ENCODE assay signal across 8 mouse cellular contexts in genomic region chr11:62575297-62575658, GRCm38 (mm10). TPM values are rescaled to one million over a fixed set of nuclear protein-coding genes. Genes with fewer than 3 reads are reported as not detected.
DNase-seq lines count a peak whose midpoint lies in the region; ATAC-seq and TF ChIP-seq lines count a peak whose summit lies in the region.

No protein-coding gene starts in this region.

- H3K4me2 ChIP-seq in heart, embryonic 12.5 days: peak overlapping the region; percentile 97
- H3K4me2 ChIP-seq in kidney, postnatal 0 days (ENCODE audit: low read length): peak overlapping the region; percentile 85
- peak overlapping the region; percentile 100 for H3K4me2 ChIP-seq in liver, embryonic 11.5 days

- DNase-seq in brain, adult 2 months (ENCODE audit: low read depth, low spot score): peak; percentile 92
- peak; percentile 89 for DNase-seq in kidney, postnatal 0 days (ENCODE audit: low spot score)
- DNase-seq in liver, embryonic 11.5 days (ENCODE audit: low spot score): peak; percentile 81
- peak; percentile 90 for DNase-seq in naive thymus-derived CD4-positive, alpha-beta T cell, adult 2 months (ENCODE audit: low read depth)
- DNase-seq in splenic B cell, adult 2 months (ENCODE audit: low read depth, low spot score): peak; percentile 87

- peak; percentile 70 for TF ChIP-seq CTCF in C2C12 (IDR thresholded peaks at IDR 0.05; ENCODE audit: control insufficient read depth, insufficient read depth, insufficient read length)
- TF ChIP-seq CTCF in kidney, postnatal 0 days (IDR thresholded peaks at IDR 0.05; ENCODE audit: low read depth): peak; percentile 95

- H3K79me3 ChIP-seq in C2C12 (ENCODE audit: low read depth): no peaks in the 10 kb centered on the region

- peak overlapping the region; percentile 63 for H3K9ac ChIP-seq in heart, embryonic 12.5 days
- H3K9ac ChIP-seq in kidney, postnatal 0 days (ENCODE audit: low read depth, low read length): peak overlapping the region; percentile 23; the same call in 1 of the 2 replicates
- peak overlapping the region; percentile 61 for H3K9ac ChIP-seq in liver, embryonic 11.5 days (ENCODE audit: low read depth, low read length)

- no peaks in the 10 kb centered on the region for H3K79me2 ChIP-seq in C2C12 (ENCODE audit: control insufficient read depth, insufficient read depth)

- peak overlapping the region; percentile 13 for H3ac ChIP-seq in C2C12 (ENCODE audit: control insufficient read depth, insufficient read length, low read depth)

- peaks cover 17% of the 10 kb centered on the region for H3K4me1 ChIP-seq in heart, embryonic 12.5 days (replicated peaks)
- no peaks in the 10 kb centered on the region for H3K4me1 ChIP-seq in kidney, postnatal 0 days (replicated peaks; ENCODE audit: insufficient read depth, low read length)
- H3K4me1 ChIP-seq in liver, embryonic 11.5 days (replicated peaks; ENCODE audit: control insufficient read depth, insufficient read depth, low read length): peaks cover 18% of the 10 kb centered on the region

- no peak overlapping the region for H3K27ac ChIP-seq in heart, embryonic 12.5 days (ENCODE audit: poor library complexity, severe bottlenecking)
- H3K27ac ChIP-seq in kidney, postnatal 0 days: no peak overlapping the region
- peak overlapping the region; percentile 75 for H3K27ac ChIP-seq in liver, embryonic 11.5 days (ENCODE audit: low read depth, low read length)

- ATAC-seq in erythroblast, adult 5-6 weeks (replicated peaks; ENCODE audit: low FRiP score, poor library complexity, severe bottlenecking): peak; percentile 87
- peak; percentile 73 for ATAC-seq in heart, embryonic 12.5 days (ENCODE audit: insufficient number of reproducible peaks, low FRiP score)
- ATAC-seq in kidney, postnatal 0 days (replicated peaks; ENCODE audit: low FRiP score, low read depth): peak; percentile 34; the same call in 1 of the 2 replicates
- peak; percentile 62 for ATAC-seq in liver, embryonic 11.5 days (replicated peaks; ENCODE audit: low FRiP score)

- H3K4me3 ChIP-seq in C2C12 (ENCODE audit: insufficient read depth, poor library complexity, severe bottlenecking): peak overlapping the region; percentile 21
- peak overlapping the region; percentile 56 for H3K4me3 ChIP-seq in heart, embryonic 12.5 days
- peak overlapping the region; percentile 48 for H3K4me3 ChIP-seq in kidney, postnatal 0 days (replicated peaks; ENCODE audit: low read depth, low read length)
- H3K4me3 ChIP-seq in liver, embryonic 11.5 days (ENCODE audit: low read depth, low read length): peak overlapping the region; percentile 61

- H3K9me3 ChIP-seq in heart, embryonic 12.5 days (replicated peaks): no peaks in the 10 kb centered on the region
- H3K9me3 ChIP-seq in kidney, postnatal 0 days (replicated peaks; ENCODE audit: low read length): no peaks in the 10 kb centered on the region
- H3K9me3 ChIP-seq in liver, embryonic 11.5 days (ENCODE audit: control insufficient read depth, low read length): no peaks in the 10 kb centered on the region

- H3K27me3 ChIP-seq in C2C12 (ENCODE audit: control insufficient read depth, insufficient read depth, insufficient read length): no peaks in the 10 kb centered on the region
- H3K27me3 ChIP-seq in heart, embryonic 12.5 days (replicated peaks): no peaks in the 10 kb centered on the region
- H3K27me3 ChIP-seq in kidney, postnatal 0 days (ENCODE audit: insufficient read depth, low read length): no peaks in the 10 kb centered on the region
- H3K27me3 ChIP-seq in liver, embryonic 11.5 days (replicated peaks; ENCODE audit: control insufficient read depth, insufficient read depth, low read length): no peaks in the 10 kb centered on the region
- no peaks in the 10 kb centered on the region for H3K27me3 ChIP-seq in splenic B cell, adult 2 months (ENCODE audit: control insufficient read depth, insufficient read depth, low read length, poor library complexity, severe bottlenecking)

- WGBS in heart, embryonic 12.5 days: 3% methylated on average over 9 of the region's 9 CpGs
- 1% methylated on average over 9 of the region's 9 CpGs for WGBS in kidney, postnatal 0 days
- 4% methylated on average over 9 of the region's 9 CpGs for WGBS in liver, embryonic 11.5 days

- no peaks in the 10 kb centered on the region for H3K36me3 ChIP-seq in C2C12 (ENCODE audit: control insufficient read depth, insufficient read depth)
- H3K36me3 ChIP-seq in heart, embryonic 12.5 days: no peaks in the 10 kb centered on the region
- H3K36me3 ChIP-seq in kidney, postnatal 0 days (ENCODE audit: insufficient read depth, low read length): no peaks in the 10 kb centered on the region
- H3K36me3 ChIP-seq in liver, embryonic 11.5 days (ENCODE audit: control insufficient read depth, insufficient read depth, low read length): no peaks in the 10 kb centered on the region
- peaks cover 5% of the 10 kb centered on the region for H3K36me3 ChIP-seq in splenic B cell, adult 2 months (ENCODE audit: control insufficient read depth, insufficient read depth, low read length, poor library complexity, severe bottlenecking)

TF ChIP-seq in C2C12, 6 proteins besides CTCF, POLR2A, EP300 and RAD21:
- TF ChIP-seq FOSL1 (IDR thresholded peaks at IDR 0.05; ENCODE audit: insufficient read depth, low read length, poor library complexity, severe bottlenecking): no peak
- no peak for TF ChIP-seq MAX (IDR thresholded peaks at IDR 0.05)
- TF ChIP-seq MYOG (IDR thresholded peaks at IDR 0.05; ENCODE audit: control insufficient read depth, extremely low read depth, insufficient read length): no peak
- no peak for TF ChIP-seq MYOD1 (IDR thresholded peaks at IDR 0.05; ENCODE audit: control insufficient read depth, insufficient read length, low read depth)
- no peak for TF ChIP-seq USF1 (IDR thresholded peaks at IDR 0.05; ENCODE audit: low read depth)
- TF ChIP-seq CEBPB (IDR thresholded peaks at IDR 0.05; ENCODE audit: low read depth): no peak

RNA-seq across cellular contexts. Expression of gene Trpv2, which starts 1.0 kb away (rescaled TPM):
- 12.8 TPM for polyA plus RNA-seq in C2C12 (2012; fragmentation: generic; extraction: Trizol)
- total RNA-seq in erythroblast, adult 5-6 weeks (2015; ENCODE audit: low replicate concordance): 2.3 and 4.2 TPM in 2 replicates
- total RNA-seq in erythroblast, adult 5-6 weeks (2017; ENCODE audit: low replicate concordance): 6.8 and 7.7 TPM in 2 replicates
- polyA plus RNA-seq in heart, embryonic 12.5 days (2016; fragmentation: Nextera tagmentation; extraction: Ambion mirVana): 4.3 and 4.6 TPM in 2 replicates
- polyA plus RNA-seq in kidney, postnatal 0 days (2015; fragmentation: Nextera tagmentation; extraction: Ambion mirVana): 1.7 and 2.4 TPM in 2 replicates
- polyA plus RNA-seq in liver, embryonic 11.5 days (2014; fragmentation: Nextera tagmentation; extraction: Ambion mirVana): 9.7 and 10.9 TPM in 2 replicates

RNA-seq across cellular contexts. Expression of gene Ubb, which starts 24.3 kb away (rescaled TPM):
- 1,633 TPM for polyA plus RNA-seq in C2C12 (2012; fragmentation: generic; extraction: Trizol)
- 1,189 and 1,264 TPM in 2 replicates for total RNA-seq in erythroblast, adult 5-6 weeks (2015; ENCODE audit: low replicate concordance)
- total RNA-seq in erythroblast, adult 5-6 weeks (2017; ENCODE audit: low replicate concordance): 1,425 and 1,690 TPM in 2 replicates
- polyA plus RNA-seq in heart, embryonic 12.5 days (2016; fragmentation: Nextera tagmentation; extraction: Ambion mirVana): 2,594 and 2,627 TPM in 2 replicates
- 2,759 and 3,018 TPM in 2 replicates for polyA plus RNA-seq in kidney, postnatal 0 days (2015; fragmentation: Nextera tagmentation; extraction: Ambion mirVana)
- 2,001 and 2,023 TPM in 2 replicates for polyA plus RNA-seq in liver, embryonic 11.5 days (2014; fragmentation: Nextera tagmentation; extraction: Ambion mirVana)

RNA-seq across cellular contexts. Expression of gene Cenpv, which starts 36.2 kb away (rescaled TPM):
- polyA plus RNA-seq in C2C12 (2012; fragmentation: generic; extraction: Trizol): 21.6 TPM
- 1.7 and 9.6 TPM in 2 replicates for total RNA-seq in erythroblast, adult 5-6 weeks (2015; ENCODE audit: low replicate concordance)
- total RNA-seq in erythroblast, adult 5-6 weeks (2017; ENCODE audit: low replicate concordance): 5.7 and 14.6 TPM in 2 replicates
- polyA plus RNA-seq in heart, embryonic 12.5 days (2016; fragmentation: Nextera tagmentation; extraction: Ambion mirVana): 19.7 and 22.1 TPM in 2 replicates
- 17.1 and 17.6 TPM in 2 replicates for polyA plus RNA-seq in kidney, postnatal 0 days (2015; fragmentation: Nextera tagmentation; extraction: Ambion mirVana)
- 34.3 and 38.4 TPM in 2 replicates for polyA plus RNA-seq in liver, embryonic 11.5 days (2014; fragmentation: Nextera tagmentation; extraction: Ambion mirVana)

Comparison
In these comparisons a context has a peak if more than half of its experiments do, and no peak if none do; other contexts are left out.
1. ATAC-seq: peak in every context shown above with its lines; median percentile 87 in erythroblast, adult 5-6 weeks; 73 in heart, embryonic 12.5 days; 62 in liver, embryonic 11.5 days; 34 in kidney, postnatal 0 days.